Mouse (Mus musculus) CH12F3 (cell line): Measurements from ENCODE around the gene Srsf3.
"Not testable (repeated sequence)": the region's sequence is repeated elsewhere in the genome, so short reads cannot be mapped to it uniquely, and the experiment has no call there.

Source experiments
- in situ Hi-C: fragments of 300-500 bp; cut with MboI; formaldehyde crosslinking; loops from 2 replicates; pipeline ENCODE4 v1.14.3; 2020; ENCODE audit warnings: low sequenced_read_pairs

Srsf3 gene

DNA sequence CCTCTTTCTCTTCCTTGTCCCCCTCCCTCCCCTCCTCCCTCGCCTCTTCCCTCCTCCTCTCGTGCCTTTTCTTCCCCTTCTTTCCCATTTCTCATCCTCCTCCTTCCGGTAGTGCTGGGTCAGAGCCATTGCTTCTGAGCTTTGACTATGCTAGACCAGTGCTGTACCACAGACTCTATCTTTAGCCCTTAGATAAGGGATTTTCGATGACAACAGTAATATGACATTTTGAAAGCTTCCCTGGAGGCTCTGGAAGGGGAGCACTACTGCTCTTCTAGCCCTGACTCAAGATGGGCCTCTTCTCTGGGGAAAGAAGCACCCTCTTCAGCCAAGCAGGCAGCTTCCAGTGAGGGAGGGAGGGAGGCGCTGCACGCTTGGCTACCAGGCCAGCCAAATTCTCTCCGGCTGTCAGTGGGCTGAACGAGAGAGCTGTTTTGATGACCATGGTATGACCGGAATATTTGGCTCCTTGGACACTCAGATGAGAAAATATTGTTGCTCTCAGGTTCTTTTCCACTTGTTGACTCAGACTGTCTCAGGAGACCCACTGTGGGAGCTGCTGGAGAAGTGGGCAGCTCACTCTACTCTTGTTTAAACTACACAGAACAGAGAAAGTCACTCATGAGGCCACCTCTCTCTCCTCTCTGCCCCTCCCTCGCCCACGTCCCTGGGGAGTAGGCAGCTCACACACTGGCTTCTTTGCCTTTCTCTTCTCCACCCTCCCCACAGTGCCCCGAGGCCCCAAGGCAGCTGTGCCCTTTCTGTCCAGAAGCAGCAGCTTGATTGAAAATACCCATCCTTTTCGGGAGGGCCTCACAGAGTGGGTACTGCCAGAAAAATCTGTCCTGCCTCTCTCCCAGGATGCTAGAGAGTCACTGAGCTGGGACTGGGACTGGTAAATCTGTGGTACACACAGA lies 29.9 kb downstream of the Srsf3 start:
- in situ Hi-C loops = no loop called here

- in situ Hi-C loops = no loop called here
These were observed 30.9 kb downstream of the Srsf3 start for GRCm38 (mm10) chr17:29063121-29063987.

GRCm38 (mm10) chr17:29063988-29064285 lies 31.5 kb downstream of the Srsf3 start:
- in situ Hi-C loops = no loop called here

- in situ Hi-C loops = no loop called here
These were observed 33.0 kb downstream of the Srsf3 start for GRCm38 (mm10) chr17:29065245-29065940.

- in situ Hi-C loops = no loop called here
These were observed 33.5 kb downstream of the Srsf3 start for GRCm38 (mm10) chr17:29065971-29066370.

- in situ Hi-C loops = not testable (repeated sequence)
These were observed 35.0 kb downstream of the Srsf3 start for GRCm38 (mm10) chr17:29067416-29067815.

DNA sequence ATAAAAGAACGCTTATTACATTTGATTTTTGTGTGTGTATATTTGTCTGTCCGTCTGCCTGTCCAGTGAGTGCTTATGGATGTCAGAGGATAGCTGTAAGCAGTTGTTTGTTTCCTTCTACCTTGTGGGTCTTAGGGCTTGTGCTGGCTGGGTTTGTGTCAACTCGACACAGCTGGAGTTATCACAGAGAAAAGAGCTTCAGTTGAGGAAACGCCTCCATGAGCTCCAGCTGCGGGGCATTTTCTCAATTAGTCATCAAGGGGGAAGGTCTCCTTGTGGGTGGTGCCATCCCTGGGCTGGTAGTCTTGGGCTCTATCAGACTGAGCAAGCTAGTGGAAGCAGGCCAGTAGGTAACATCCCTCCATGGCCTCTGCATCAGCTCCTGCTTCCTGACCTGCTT lies 35.4 kb downstream of the Srsf3 start:
- in situ Hi-C loops = no loop called here

GRCm38 (mm10) chr17:29069063-29069462 lies 36.6 kb downstream of the Srsf3 start:
- in situ Hi-C loops = no loop called here

- in situ Hi-C loops = no loop called here
These were observed 39.4 kb downstream of the Srsf3 start for GRCm38 (mm10) chr17:29071820-29072219.

DNA sequence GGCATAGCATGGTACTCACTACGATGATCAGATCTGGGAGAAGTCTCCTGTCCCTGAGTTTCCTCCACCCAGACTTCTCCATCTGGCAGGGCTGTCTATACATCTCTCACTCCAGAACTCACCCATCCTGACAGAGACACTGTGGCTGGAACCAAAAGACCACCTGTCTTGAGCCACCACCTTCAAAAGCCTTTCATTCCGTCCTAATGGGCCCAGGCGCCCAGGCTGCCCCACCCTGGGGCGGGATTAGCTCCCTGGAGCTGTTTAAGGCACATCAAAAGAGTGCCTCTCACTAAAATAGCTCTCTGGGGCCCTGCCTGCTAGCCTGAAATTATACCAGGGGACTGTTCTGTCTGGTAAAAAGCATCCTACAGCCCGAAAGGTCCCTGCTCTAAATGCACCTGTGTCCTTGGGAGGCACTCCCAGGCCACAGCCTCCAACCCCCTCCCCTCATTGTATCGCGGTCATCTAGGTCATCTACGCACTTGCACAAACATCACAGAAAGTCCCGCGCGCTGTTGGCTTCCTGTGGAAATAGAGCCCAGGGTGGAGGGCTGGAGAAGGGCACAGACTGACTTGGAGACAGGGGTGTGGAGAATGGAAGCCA lies 40.4 kb downstream of the Srsf3 start:
- in situ Hi-C loops = no loop called here

DNA sequence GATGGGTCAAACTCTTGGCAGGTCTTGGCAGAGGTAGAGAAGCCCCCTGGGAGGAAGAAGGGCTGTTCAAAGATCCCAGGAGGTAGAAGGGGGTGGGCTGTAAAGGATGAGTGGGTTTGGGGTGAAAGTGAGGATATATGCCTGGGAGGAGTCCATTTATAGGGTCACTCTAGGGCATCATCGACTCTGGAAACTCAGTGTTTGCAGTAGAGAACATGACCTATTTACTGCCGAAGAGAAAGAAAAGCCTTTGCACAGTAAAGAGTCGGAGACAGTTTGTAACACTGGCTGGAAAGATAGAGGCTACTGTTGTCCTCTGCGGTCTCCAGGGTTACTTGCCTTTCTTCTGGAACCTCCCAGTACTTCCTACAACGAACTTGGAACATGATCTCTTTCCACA lies 40.9 kb downstream of the Srsf3 start:
- in situ Hi-C loops = no loop called here

DNA sequence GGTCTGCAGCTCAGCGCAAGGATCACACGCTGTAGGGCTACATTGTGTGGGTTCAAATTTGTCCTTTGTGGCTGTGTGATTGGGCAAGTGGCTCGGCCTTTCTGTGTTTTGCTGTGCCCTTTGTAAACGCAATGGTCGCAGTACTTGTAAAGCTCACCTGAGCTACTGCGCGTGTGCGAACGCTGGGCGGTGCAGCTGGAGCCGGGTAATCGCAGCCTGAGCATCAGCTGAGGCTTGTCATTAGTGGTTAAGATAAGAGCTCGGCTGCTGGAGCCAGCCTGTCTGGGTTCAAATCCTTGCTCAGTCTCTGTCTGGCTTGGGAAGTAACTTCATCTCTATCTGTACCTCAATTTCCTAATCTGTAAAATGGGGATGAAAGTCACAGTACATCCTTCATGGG lies 41.7 kb downstream of the Srsf3 start:
- in situ Hi-C loops = no loop called here

DNA sequence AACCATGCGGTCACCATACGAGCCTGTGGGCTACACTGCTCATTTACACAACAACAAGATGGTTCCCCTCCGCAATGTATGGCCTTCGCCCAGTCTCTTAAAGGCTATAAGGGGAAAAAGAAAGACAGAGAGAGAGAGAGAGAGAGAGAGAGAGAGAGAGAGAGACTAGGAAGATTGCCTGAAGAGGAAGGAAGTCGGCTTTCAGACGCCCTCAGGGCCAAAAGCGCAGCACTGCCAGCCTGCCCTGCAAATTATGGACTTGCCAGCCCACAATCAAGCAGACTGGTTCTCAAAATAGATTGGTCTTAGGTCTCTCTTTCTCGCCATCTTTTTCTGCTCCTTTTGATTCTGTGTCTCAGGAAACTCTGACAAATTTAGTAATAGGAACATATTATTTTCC lies 43.8 kb downstream of the Srsf3 start:
- in situ Hi-C loops = no loop called here

DNA sequence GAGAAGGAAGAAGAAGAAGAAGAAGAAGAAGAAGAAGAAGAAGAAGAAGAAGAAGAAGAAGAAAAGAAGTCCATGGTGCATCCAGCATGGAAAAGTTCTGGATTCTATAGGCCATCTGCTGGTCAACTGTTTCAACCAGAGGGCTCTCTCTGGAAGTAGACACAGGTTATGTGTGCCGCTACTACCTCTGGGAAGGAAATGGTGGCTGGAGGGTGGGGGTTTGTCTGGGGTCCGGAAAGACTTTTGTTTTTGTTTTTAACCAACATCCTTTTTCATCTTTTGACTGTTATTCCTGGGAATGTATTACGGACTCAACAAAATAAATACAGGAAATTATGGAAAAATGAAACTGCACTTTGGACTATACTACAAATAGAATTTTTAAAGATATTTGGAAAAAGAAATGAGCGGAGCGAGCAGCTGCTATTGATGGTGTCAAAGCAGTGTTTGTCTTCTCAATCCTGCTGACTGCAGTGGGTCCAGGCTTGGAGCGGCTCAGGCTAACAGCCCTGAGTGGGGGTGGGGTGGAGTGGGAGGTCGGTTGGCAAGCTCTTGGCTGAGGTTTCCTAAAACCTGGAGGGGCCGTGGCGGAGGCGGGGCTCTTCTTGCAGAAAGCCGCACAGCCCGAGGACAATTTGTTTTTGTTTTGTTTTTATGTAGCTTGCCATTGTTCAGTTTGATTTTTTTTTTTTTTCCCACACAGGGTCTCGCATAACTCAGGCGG lies 45.5 kb downstream of the Srsf3 start:
- in situ Hi-C loops = no loop called here

- in situ Hi-C loops = no loop called here
These were observed 46.3 kb downstream of the Srsf3 start for GRCm38 (mm10) chr17:29078519-29079383.

DNA sequence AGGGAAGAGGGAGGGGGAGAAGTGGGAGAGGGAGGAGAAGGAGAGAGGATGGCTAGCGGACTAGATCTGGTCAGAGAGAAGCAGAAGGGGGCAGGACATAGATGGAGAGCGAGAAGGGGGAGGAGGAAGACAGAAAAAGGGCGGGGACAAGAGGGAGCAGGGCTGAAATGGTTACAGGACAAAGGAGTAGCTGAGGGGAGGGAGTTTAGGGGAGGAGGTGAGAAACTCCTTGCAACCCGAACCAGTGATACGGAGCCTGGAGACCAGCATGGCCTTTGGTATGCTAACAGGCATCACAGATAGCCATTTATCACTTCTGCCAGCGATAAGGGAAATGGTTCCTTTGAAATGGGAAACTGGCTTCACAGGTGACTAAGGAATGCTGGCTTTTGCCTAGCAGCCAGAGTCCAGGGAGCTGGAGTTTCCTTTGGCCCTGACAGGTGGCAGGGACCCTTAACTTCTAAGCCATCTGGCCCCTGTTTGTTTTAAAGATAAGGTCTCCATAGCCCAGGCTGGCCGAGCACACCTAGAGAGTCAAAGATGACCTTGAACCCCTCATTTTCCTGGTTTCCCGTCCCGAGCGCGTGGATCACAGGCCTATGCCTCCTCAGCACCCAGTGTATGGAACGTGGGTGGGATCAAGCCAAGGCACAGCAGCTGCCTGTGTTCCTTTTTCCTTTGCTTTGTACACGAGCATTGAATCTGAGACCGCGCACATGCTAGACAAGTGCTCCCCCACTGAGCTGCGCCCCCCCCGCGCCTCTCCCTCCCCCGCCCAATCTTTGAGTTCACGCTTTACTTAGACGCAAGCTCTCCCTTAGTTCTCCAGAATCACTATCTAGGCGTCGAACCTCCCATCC lies 48.6 kb downstream of the Srsf3 start:
- in situ Hi-C loops = no loop called here

DNA sequence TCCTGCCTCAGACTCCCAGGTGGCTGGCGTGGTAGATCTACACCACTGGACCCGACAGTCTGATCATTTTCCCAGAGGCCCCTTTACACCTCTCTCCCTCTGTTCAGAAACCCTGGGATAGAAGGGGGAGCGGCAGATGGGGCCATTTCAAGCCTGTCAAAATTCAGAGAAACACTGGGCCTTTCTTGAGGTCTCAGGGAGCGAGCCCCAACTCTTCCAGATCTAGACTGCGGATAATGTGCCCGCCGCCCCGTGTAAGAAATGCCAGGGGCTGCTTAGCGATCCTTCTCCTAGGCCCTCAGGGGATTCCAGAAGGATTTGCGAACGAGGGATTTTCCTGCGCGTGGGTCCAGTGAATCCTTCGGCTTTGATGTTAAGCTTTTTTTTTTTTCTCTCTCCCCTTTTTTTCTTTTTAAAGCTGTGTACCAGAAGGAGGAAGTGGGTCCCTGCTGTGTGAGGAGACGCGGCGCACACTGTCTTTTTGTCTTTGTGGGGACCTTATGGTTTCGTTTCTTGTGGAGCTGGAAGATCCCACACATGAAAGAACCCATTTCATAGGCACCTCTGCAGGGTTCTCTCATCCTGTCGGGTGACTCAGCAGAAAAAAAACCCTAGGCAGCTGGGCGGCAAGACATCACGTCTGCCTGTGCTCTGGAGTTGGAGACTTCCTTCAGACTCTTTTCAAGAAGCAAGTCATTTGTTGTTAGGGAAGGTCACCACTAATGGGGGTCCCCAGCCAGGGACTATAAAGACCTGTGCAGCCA lies 49.4 kb downstream of the Srsf3 start:
- in situ Hi-C loops = no loop called here

- in situ Hi-C loops = no loop called here
These were observed 51.2 kb downstream of the Srsf3 start for GRCm38 (mm10) chr17:29083586-29083985.
